Mouse (Mus musculus): ENCODE data around the gene Inhbe.
A peak's percentile ranks its signal among the peaks of the same experiment; 100 is the strongest.

Gene Inhbe

GRCm38 (mm10) chr10:127353909-127354895 lies at the start of gene Inhbe:
Gene Inhbe, minus strand, starts transcription at chr10:127354411.
- peak; percentile 54 for DNase-seq

DNA sequence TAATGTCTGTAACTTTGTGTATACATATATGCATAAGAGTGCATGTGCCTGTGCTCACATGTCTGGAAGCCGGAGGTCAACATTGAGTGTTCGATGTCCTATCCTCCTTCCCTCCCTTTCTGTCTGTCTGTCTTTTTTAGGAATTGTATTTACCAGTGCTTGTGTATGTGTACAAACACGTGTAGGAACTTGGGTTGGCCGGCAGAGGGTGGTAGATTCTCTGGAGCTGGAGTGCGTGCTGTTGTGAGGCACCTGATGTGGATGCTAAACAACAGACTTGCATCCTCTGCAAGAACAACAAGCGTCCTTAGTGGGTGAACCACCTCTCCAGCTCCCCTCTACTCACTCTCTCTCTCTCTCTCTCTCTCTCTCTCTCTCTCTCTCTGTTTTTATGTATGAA lies 37.6 kb upstream of the Inhbe start:
- DNase-seq = no peak

DNA sequence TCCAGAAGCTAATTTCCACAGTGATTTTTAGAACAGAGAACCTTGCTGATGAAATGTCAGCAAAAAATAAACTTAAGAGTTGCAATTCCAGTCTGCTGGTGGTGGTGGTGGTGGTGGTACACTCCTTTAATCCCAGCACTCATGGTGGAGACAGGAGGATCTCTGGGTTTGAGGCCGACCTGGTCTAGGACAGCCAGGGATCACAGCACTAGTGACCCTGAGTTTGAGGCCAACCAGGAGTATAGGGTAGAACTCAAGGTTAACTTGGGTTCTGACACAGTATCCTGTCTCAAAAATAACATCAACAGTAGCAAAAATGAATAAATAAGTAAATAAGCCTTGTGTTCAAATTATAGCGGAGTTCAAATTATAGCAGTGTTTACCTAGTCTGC lies 27.5 kb upstream of the Inhbe start:
- no peak for DNase-seq

GRCm38 (mm10) chr10:127380767-127381742 lies 26.8 kb upstream of the Inhbe start:
- DNase-seq = peak; percentile 40

DNA sequence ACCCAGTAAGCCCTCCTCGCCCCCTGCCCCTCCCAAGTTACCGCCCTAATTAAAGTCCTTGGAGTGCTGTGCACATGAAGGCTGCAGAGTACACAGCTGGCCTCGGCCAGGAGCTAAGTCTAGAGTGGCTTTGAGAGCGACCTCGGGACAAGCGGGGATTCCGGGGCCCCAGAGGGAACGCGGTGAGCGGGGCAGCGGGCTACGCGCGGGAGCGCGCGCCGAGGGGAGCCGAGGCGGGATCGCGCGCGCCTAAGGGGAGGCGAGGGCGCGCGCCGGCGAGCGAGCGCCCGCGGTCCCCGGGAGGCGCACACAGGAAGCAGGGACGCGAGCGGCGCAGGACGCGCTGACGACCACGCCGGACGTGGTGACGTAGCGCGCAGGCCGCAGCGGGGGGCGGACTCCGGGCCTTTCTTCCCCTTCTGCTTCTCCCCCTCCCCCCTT lies 26.1 kb upstream of the Inhbe start, which contains the start of gene R3hdm2:
TSS of gene R3hdm2 (plus strand) at position 77 of the 441 bp plus-strand sequence.
- peak; percentile 93 for DNase-seq

GRCm38 (mm10) chr10:127379654-127380053 lies 25.4 kb upstream of the Inhbe start:
- DNase-seq = no peak

- DNase-seq = no peak
Measured at GRCm38 (mm10) chr10:127377700-127378099, 23.5 kb upstream of the Inhbe start.

GRCm38 (mm10) chr10:127371023-127371422 lies 16.8 kb upstream of the Inhbe start:
- DNase-seq = no peak

DNA sequence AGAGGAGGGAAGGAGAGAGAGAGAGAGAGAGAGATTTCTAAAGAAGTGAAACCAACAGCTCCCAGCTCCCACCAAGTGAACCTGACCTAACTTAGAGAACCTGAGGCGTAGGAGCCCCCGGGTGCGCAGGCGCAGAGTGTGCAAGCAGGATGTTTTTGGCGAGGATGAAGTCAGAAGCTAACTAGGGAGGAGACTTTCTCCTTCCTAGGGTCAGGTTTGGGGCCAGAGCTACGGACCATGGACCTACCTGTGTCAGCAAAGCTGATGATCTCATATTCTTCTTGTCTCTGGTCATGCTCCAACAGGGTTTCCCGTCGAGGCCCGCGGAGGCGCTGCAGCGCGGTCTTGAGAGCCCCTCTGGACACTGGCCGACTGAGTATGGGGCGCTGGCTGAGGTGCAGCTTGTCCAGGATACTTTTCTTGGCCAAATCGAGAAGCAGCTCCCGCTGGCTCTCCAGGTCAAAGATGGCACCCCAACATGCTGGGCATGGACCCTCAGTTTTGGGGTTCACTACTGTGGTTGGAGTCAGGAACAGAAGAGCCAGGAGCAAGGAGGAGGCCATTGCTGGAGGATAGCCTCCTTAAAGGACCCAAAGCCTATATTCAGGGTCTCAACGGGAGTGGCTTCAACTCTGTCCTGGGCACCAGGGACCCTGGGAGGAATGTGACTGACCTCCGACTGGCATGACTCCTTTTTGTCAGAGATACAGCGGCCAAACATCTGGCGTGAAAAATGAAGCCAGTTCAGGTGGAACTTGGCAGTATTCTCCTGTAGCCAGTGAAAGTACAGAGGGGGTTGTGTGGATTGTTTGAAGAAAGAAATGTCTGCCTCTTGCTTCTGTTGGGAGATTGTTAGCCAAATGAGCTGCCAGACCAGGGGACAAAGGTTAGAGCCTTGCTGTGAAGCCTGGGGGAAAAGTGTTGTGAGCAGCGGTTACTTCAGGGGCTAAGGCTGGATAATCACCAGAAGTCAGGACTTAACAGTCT lies 15.9 kb upstream of the Inhbe start, which contains the start of gene Inhbc:
TSS of gene Inhbc (minus strand) at position 598 of the 987 bp plus-strand sequence.
- no peak for DNase-seq

GRCm38 (mm10) chr10:127368273-127368672 lies 14.1 kb upstream of the Inhbe start:
- no peak for DNase-seq

DNA sequence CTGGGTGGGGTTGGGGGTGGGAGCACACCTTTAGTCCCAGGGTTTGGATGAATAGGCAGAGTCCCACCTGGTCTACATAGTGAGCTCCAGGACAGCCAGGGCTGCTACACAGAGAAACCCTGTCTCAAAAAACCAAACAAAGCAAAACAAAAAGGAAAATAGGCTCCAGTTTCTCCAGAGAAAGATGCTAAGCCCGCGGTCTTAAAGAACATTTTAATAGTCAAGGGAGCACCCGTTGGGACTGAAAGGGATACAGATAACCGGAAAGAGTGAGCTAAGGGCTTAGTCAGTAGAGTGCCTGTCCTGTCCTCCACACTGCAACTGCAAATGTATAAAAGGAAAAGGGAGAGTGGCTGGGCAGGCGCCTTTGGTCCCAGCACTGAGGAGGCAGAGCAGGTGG lies 12.9 kb upstream of the Inhbe start:
- no peak for DNase-seq

DNA sequence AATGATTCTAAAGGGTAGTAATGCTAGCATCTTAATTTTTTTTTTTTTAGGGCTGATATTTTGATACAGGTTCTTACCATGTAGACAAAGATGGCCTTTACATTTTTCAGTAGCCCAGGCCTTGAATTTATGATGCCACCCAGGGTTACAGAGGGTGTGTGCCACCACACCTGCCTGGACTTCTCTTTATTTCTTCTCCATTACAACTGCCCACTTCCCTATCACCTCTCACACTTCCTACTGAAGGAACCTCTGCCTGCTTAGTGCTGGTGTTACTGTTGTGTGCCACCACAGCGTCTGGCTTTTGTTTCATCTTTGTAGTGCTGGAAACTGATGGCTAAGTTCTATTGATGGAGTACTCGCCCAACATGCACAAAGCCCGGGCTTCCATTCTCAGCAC lies 6.5 kb upstream of the Inhbe start:
- no peak for DNase-seq

DNA sequence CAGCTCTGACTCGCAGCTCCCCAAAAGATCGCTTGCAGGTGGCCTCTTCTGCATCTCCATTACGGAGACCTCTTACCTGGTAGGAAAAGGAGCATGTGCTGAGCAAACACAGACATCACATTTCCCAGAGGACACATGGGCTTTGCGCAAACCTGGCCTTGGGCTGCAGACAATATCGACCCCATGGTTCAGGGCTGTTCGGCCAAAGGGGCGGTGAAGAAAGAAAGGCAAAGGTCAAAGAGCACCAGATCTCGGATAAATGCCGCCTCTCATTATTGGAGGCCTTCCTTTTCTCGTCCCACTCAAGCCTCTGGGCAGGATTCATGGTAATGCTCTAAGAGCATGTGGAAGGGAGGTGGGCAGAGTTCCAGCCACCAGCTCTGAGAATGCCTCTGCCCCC lies 1.1 kb upstream of the Inhbe start:
- DNase-seq = no peak

- DNase-seq = no peak
Measured at GRCm38 (mm10) chr10:127352766-127353165, 1.4 kb downstream of the Inhbe start.

DNA sequence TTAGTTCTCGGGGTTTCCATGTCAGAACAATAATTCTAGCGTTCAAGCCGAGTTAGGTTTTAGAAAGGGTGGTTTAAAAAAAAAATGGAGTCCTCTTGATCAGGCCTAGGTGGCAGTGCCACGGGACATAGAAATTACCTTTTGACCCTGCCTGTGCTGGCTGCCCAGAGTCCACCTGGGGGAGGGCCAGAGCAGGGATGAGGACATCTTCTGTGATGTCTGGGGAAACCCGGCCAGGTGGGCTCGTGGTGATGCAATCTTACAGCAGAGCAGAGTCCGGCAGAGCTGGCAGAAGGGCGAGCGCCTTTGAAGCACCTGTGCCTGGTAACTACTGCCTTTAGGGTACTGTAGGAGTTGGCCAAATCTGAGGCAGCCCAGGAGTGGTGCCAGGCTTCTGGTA lies 2.0 kb downstream of the Inhbe start:
- no peak for DNase-seq

- no peak for DNase-seq
Measured at GRCm38 (mm10) chr10:127351719-127352118, 2.5 kb downstream of the Inhbe start.

GRCm38 (mm10) chr10:127351285-127351595 lies 3.0 kb downstream of the Inhbe start:
- no peak for DNase-seq

- peak; percentile 77 for DNase-seq
Measured at GRCm38 (mm10) chr10:127350594-127351284, 3.5 kb downstream of the Inhbe start.

DNA sequence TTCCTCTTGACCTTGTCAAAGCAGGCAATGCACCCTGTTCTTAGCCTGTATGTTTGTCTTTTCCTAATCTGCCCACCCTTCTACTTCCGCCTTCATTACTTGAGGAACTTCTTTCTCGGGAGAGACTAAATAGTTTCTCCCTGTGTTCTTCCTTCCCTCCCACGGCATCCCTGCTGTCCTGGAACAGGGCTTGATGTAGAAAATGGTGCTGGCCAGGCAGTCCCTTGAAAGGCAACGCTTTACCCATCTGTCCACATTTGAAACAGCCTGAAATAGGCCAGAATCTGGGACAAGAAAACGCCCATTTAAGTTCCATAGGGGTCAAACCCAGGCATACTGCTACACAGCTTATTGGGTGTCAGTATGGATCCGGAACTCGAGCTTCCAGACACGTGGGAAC lies 4.4 kb downstream of the Inhbe start:
- no peak for DNase-seq

DNA sequence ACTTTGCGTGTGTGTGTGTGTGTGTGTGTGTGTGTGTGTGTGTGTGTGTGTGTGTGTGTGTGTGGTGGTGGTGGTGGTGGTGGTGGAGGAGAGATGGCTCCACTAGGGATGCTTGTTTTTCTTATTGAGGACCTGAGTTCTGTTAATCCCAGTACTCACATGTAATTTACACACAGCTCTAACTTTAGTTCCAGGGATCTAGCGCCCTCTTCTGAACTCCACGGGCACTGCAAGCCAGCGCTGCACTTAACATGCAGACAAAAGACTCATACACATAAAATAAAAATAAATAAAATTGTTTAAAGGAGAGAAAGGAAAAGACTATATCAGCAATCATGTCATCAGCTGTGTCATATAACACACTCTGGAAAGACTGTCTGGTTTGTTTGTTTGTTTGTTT lies 5.3 kb downstream of the Inhbe start:
- no peak for DNase-seq

DNA sequence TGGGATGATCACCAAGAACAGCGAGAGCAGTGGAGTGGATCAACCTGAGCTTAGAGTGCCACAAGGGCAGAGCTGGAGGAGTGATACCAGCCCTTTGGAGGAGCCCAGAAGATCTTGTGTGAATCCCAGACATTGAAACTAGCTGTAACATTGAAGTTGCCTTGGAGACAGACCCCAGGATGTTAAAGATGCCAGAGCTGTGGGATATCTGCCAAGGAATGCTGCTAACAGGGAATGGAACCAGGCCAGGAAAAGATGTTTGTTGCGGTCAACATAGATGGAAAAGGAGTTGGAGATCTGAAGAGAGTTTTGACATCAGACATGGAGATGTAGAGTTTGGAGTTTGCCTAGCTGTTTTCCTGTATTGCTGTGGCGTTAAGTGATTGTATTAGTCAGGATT lies 8.0 kb downstream of the Inhbe start:
- no peak for DNase-seq
